Mouse (Mus musculus) embryonic facial prominence, embryonic 11.5 days (tissue): ENCODE data around the gene Git1. TPM values are rescaled to one million over a fixed set of nuclear protein-coding genes. Genes with fewer than 3 reads are reported as not detected.

Source experiments
- ATAC-seq: fragments of 200-750 bp; cut with Nextera tagmentation; replicated peaks from 2 replicates; pipeline ENCODE4 v1.8.0; 2017; ENCODE audit warnings: low read depth; ENCODE audit not compliant: insufficient number of reproducible peaks, low FRiP score, low TSS enrichment
- DNase-seq: peaks from one replicate; pipeline ENCODE4 v3.0.0-alpha.2; 2015; ENCODE audit warnings: low spot score
- H3K27ac ChIP-seq: fragments of 300-500 bp; sonication (generic); replicated peaks from 2 replicates; pipeline ENCODE4 v1.5.1; 2014; ENCODE audit warnings: mild to moderate bottlenecking, low read depth, low read length, control low read depth
- H3K27me3 ChIP-seq: fragments of 300-500 bp; sonication (generic); 2 replicates; pipeline ENCODE4 v1.6.1; 2014; ENCODE audit warnings: mild to moderate bottlenecking, low read length, moderate library complexity, mixed read lengths; ENCODE audit not compliant: control insufficient read depth, insufficient read depth
- H3K36me3 ChIP-seq: fragments of 300-500 bp; sonication (generic); replicated peaks from 2 replicates; pipeline ENCODE4 v1.6.1; 2014; ENCODE audit warnings: low read depth, mild to moderate bottlenecking, low read length, moderate library complexity, mixed read lengths; ENCODE audit not compliant: control insufficient read depth, insufficient read depth
- H3K4me1 ChIP-seq: fragments of 300-500 bp; sonication (generic); 2 replicates; pipeline ENCODE4 v1.6.1; 2014; ENCODE audit warnings: low read length, mixed read lengths; ENCODE audit not compliant: control insufficient read depth, insufficient read depth
- H3K4me2 ChIP-seq: fragments of 300-500 bp; sonication (generic); 2 replicates; pipeline ENCODE4 v1.6.1; 2014; ENCODE audit warnings: low read depth, mild to moderate bottlenecking, control low read depth, low read length, moderate library complexity
- H3K4me3 ChIP-seq: fragments of 300-500 bp; sonication (generic); 2 replicates; pipeline ENCODE4 v1.5.1; 2014; ENCODE audit warnings: low read depth, low read length, control low read depth
- H3K9ac ChIP-seq: fragments of 300-500 bp; sonication (generic); replicated peaks from 2 replicates; pipeline ENCODE4 v1.6.1; 2014; ENCODE audit warnings: mild to moderate bottlenecking, control low read depth, low read length
- H3K9me3 ChIP-seq: fragments of 300-500 bp; sonication (generic); replicated peaks from 2 replicates; pipeline ENCODE4 v1.6.1; 2016; ENCODE audit warnings: mild to moderate bottlenecking, low read length, inconsistent platforms, mixed read lengths; ENCODE audit not compliant: control insufficient read depth
- WGBS: fragments of 180-500 bp; shearing (Covaris S2); extraction: QIAGEN DNeasy Blood & Tissue Kit; methylation state at CpG from one replicate; pipeline ENCODE4 v1.1.7; 2014; 5-methylcytosine and 5-hydroxymethylcytosine counted together
- polyA plus RNA-seq: library from polyadenylated mRNA; unstranded; fragments of >200 nt; fragmentation: Nextera tagmentation; extraction: Ambion mirVana; gene quantifications from 2 replicates; pipeline ENCODE4 v1.2.1, GENCODE M21; 2014

Git1 gene
- polyA plus RNA-seq, 1 experiment from 2014 or later = 12.4 TPM

DNA sequence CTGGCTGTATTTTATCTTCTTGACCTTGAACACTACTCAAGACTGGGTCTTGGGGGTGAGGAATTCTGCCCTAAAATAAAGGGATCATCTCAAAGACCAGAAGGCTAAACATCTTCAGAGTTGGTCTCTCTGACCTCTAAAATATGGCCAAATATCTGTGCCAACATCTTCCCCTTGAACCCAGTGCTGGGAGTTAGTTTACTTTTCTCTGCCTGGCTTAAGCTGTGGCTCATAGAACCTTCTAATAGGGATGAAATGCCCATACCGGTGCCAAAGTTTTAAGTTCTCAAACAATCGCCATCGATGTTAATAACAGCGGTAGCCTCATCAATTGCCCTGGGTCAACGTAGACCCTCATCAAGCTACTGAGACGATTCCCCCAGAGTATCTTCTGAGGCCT, 31.5 kb upstream of the Git1 start:
- WGBS = 4% methylated on average over 6 of the region's 6 CpGs
- Histone ChIP-seq H3K36me3 (no peaks in the 10 kb centered on the region), H3K4me3 (peak overlapping the region; percentile 50), H3K4me1 (peaks cover 3% of the 10 kb centered on the region), H3K9ac (peak overlapping the region; percentile 57; the same call in 1 of the 2 replicates), H3K27me3 (peaks cover 37% of the 10 kb centered on the region), H3K9me3 (no peaks in the 10 kb centered on the region), H3K4me2 (peak overlapping the region; percentile 99), H3K27ac (no peak overlapping the region)
- DNase-seq (no peak), ATAC-seq (no peak)

DNA sequence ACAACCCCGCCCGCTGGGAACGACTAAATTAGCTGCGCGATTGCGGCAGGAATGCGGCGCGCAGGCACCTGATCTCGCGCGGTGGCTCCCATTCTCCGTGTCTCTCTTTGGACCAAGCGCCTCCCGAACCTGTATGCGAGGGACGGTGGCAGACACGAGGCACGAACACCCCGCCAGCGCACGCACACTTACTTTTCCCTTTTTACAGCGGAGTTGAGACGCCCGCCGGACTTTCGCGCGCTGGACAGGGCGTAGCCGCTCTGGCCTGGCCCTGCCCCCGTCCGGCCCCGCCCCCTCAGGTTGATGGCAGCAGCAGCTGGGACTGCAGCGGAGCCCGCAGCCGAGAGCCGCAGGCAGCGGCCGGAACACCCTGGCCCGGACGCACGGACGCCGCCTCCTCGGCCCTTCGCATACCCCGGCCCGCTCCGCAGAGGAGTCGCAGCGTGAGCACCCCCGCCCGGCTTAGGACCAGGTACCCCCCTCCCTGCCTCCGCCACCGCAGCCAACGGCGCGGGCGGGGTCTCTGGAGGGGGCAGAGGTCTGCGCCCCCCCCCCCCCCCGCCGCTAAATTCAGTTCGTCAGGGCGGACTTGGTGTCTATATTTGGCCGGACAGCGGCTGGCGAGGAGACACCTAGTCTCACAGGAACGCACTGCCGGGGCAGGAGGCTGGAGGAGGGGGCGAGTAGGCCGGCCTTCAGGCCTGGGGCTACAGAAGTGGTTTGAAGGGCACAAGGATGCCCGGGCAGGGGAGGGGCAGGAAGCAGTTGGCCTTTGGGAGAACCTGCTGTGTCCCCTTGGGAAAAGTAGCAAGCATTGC, 30.9 kb upstream of the Git1 start, which contains the start of gene Coro6:
Gene Coro6, plus strand, starts transcription at position 129 of the 818 bp plus-strand sequence.
- Histone ChIP-seq H3K27ac (no peak within 1 kb of the TSS), H3K27me3 (peaks cover 43% of the 10 kb centered on the region), H3K36me3 (no peaks in the 10 kb centered on the region), H3K9me3 (no peaks in the 10 kb centered on the region), H3K4me2 (peak within 1 kb of the TSS; percentile 99), H3K4me1 (peaks cover 3% of the 10 kb centered on the region), H3K9ac (peak within 1 kb of the TSS; percentile 57), H3K4me3 (peak within 1 kb of the TSS; percentile 50)
- DNase-seq (peak; percentile 65), ATAC-seq (peak; percentile 49)
- under 1% methylated on average over 66 of the region's 73 CpGs for WGBS

DNA sequence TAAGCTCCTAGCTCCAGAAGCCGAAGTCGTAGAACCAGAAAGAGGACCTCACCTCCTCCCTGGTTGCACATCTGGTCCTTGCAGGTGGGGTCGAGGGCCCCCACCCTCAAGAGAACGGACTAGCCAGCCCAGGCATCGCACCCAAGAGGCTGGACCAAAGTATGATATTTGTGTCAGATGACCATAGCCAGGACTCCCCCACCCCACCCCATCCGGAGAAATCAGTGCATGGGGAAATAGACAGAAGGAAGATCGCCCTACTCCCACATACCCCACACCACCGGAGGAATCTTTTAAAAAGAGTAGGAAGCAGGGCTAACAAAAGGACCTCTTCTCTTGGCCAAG, 30.3 kb upstream of the Git1 start:
- Histone ChIP-seq H3K4me1 (peaks cover 3% of the 10 kb centered on the region), H3K27ac (no peak overlapping the region), H3K36me3 (no peaks in the 10 kb centered on the region), H3K9me3 (no peaks in the 10 kb centered on the region), H3K27me3 (peaks cover 49% of the 10 kb centered on the region), H3K4me2 (peak overlapping the region; percentile 99), H3K4me3 (no peak overlapping the region; the same call in 1 of the 2 replicates), H3K9ac (peak overlapping the region; percentile 57; the same call in 1 of the 2 replicates)
- no peak for DNase-seq
- ATAC-seq = no peak
- 42% methylated on average over 8 of the region's 8 CpGs for WGBS

DNA sequence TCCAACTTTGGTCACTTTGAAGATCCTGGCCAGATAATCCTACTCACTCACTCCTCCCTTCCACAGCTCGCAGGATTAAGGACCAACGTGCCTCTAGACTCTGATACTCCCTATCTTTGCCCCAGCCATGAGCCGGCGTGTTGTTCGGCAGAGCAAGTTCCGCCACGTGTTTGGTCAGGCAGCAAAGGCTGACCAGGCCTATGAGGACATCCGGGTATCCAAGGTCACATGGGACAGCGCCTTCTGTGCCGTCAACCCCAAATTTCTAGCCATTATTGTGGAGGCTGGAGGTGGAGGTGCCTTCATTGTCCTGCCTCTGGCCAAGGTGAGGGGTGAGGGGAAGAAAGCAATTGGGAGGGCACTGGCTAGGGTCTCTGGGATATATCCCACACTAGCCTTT, 29.6 kb upstream of the Git1 start:
- H3K27me3 ChIP-seq = peaks cover 53% of the 10 kb centered on the region
- 70% methylated on average over 10 of the region's 10 CpGs for WGBS
- ATAC-seq = no peak

DNA sequence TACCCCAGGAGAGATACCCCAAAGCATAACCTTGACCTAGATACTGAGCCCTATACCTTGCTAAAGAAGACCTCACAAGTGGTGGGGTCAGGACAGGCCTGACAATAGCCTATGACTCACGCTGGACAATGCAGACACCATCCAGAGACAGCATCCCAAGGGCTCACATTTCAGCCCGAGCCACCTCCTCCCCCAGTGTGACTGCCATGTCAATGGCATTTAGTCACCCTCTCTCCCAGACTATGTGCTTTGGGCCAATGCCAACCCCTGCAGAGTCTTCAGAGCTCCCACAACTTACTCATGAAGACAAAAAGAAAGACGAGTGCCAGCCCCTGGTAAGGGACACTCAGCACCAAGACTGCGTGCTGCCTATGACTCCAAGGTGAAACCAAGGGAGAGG, 28.7 kb upstream of the Git1 start:
- Histone ChIP-seq H3K4me1 (peaks cover 3% of the 10 kb centered on the region), H3K27me3 (peaks cover 53% of the 10 kb centered on the region), H3K4me2 (no peak overlapping the region), H3K36me3 (no peaks in the 10 kb centered on the region), H3K27ac (no peak overlapping the region), H3K9ac (no peak overlapping the region), H3K4me3 (no peak overlapping the region), H3K9me3 (no peaks in the 10 kb centered on the region)
- WGBS = 65% methylated on average over 4 of the region's 4 CpGs
- ATAC-seq (no peak), DNase-seq (no peak)

More for the DNA sequence above, 29.6 kb upstream of the Git1 start:
- DNase-seq = no peak
- no peak overlapping the region for H3K27ac ChIP-seq
- no peak overlapping the region for H3K4me2 ChIP-seq
- H3K9me3 ChIP-seq = no peaks in the 10 kb centered on the region
- H3K4me1 ChIP-seq = peaks cover 3% of the 10 kb centered on the region
- no peaks in the 10 kb centered on the region for H3K36me3 ChIP-seq
- H3K4me3 ChIP-seq = no peak overlapping the region
- H3K9ac ChIP-seq = no peak overlapping the region

DNA sequence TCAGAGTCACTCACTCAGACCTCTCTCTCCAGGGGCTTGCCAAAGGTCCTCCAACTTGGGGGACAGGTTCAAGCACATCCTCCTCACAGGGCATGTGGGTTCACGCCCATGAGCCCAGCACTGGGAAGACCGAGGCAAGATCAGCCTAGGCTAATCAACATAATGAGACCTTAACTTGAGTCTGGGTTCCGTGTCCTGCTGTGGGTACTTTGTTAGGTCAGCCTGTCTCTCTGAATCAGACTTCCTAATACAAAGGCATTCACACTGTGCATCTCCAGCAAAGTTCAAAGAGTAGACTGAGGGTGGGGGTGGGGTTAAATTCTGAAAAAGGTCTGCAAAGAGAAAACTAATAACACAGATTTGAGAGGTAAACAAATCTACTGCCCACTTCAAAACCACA, 28.3 kb upstream of the Git1 start:
- Histone ChIP-seq H3K4me3 (no peak overlapping the region), H3K36me3 (no peaks in the 10 kb centered on the region), H3K9ac (no peak overlapping the region), H3K9me3 (no peaks in the 10 kb centered on the region), H3K4me1 (peaks cover 3% of the 10 kb centered on the region), H3K27me3 (peaks cover 53% of the 10 kb centered on the region), H3K4me2 (no peak overlapping the region), H3K27ac (no peak overlapping the region)
- ATAC-seq = no peak
- no peak for DNase-seq
- WGBS = 48% methylated on average over 3 of the region's 3 CpGs

DNA sequence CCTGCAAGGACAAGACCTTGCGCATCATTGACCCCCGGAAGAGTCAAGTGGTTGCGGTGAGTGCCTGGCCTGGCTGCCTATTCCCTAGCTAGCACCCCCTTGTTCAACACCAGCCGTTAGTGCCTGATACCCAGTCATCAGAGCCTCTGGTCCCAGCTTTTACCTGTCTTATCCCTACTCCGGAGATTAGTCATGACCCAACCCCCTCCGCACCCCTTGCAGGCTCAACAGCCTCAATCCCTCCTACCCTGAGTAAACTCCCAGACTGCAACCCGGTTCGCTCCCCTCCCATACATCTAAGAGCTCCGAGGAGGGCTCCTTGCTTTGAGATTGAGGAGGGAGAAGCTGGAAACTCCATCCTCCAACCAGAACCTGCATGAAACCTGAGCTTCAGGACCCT, 26.8 kb upstream of the Git1 start:
- Histone ChIP-seq H3K4me1 (peaks cover 3% of the 10 kb centered on the region), H3K36me3 (no peaks in the 10 kb centered on the region), H3K9me3 (no peaks in the 10 kb centered on the region), H3K4me2 (no peak overlapping the region), H3K4me3 (no peak overlapping the region), H3K27ac (no peak overlapping the region), H3K27me3 (peaks cover 49% of the 10 kb centered on the region), H3K9ac (0 out of 2 replicates have a peak overlapping the region, but pooled peaks have one; percentile 13)
- DNase-seq = no peak
- WGBS = 34% methylated on average over 9 of the region's 9 CpGs
- no peak for ATAC-seq

DNA sequence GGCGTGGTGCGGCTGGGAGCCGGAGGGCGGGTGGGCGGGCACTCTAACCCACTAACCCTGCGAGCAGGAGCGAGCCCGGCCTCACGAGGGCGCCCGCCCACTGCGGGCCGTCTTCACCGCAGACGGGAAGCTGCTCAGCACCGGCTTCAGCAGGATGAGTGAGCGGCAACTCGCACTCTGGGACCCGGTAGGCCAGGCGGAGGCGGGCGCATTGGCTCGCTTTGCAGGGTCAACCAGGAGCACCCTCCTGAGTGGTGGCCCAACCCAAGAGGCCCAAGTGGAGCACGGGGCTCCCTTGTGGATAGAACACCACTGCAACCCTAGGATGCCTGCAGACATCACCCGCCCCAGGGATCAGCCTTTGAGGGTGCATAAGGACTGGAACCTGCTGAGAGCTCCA, 26.2 kb upstream of the Git1 start:
- Histone ChIP-seq H3K9me3 (no peaks in the 10 kb centered on the region), H3K4me3 (0 out of 2 replicates have a peak overlapping the region, but pooled peaks have one; percentile 1), H3K9ac (no peak overlapping the region), H3K36me3 (peaks cover 3% of the 10 kb centered on the region), H3K27me3 (peaks cover 45% of the 10 kb centered on the region), H3K4me1 (peaks cover 3% of the 10 kb centered on the region), H3K27ac (no peak overlapping the region), H3K4me2 (no peak overlapping the region)
- WGBS = 2% methylated on average over 25 of the region's 25 CpGs
- DNase-seq (peak; percentile 62), ATAC-seq (no peak)
